Mouse (Mus musculus) activated CD4-positive, CD25-positive, alpha-beta regulatory T cell, adult 9 weeks (primary cell): ENCODE measurements around the gene Klhl1. TPM values are rescaled to one million over a fixed set of nuclear protein-coding genes. Genes with fewer than 3 reads are reported as not detected.

Source experiments
- polyA plus RNA-seq: library from polyadenylated mRNA; unstranded; fragments of 100-300 nt; shearing (Covaris generic); gene quantifications from one replicate; pipeline ENCODE4 v1.2.1, GENCODE M21; 2017

Gene Klhl1
- polyA plus RNA-seq, result not detected

DNA sequence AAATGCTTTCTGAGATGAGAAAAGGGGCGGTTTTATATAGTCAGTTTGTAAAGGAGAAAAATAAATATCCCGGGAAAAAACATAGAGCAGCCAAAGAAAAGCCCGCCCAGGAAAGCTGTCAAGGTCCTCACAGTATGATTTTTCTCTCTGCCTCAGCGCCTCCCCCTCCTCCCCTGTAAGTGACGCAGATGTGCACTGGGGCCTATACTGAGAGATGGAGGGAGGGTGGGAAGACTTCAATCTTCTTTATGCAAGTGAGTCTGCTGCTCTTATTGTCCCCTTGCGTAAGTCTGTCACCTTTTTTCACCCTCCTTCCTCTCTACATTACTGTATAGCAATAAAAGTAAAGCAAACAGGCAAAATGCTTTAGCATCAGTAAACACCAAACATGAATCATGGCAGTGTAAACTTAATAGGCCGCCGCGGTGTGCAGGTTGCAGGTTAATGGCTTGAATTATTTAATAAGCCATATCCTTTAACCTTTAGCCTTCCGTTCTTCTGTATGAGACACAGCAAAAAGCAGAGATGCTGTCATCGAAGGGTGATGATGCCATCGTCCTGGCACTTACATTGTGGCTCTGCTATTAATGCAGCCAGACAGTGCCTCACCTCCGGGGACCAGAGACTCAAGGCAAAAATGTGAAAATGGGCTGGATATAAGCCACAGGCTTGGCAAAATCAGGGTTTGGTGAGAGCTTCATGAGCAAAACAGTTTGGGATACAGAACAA, at the start of gene Klhl1:
Klhl1 (minus strand) TSS at position 149 of the 729 bp plus-strand sequence.

